Mouse (Mus musculus) limb, embryonic 14.5 days (tissue): ENCODE results near the gene Trim31. TPM values are rescaled to one million over a fixed set of nuclear protein-coding genes. Genes with fewer than 3 reads are reported as not detected.

Experiments
- ATAC-seq: fragments of 200-750 bp; cut with Nextera tagmentation; 2 replicates; pipeline ENCODE4 v1.8.0; 2017; ENCODE audit warnings: low read depth, moderate number of reproducible peaks, moderate TSS enrichment; ENCODE audit not compliant: low FRiP score
- DNase-seq: peaks from one replicate; pipeline ENCODE4 v3.0.0-alpha.2; 2015; ENCODE audit warnings: low spot score
- H3K27ac ChIP-seq: fragments of 300-500 bp; sonication (generic); replicated peaks from 2 replicates; pipeline ENCODE4 v1.5.1; 2014; ENCODE audit warnings: low read depth, mild to moderate bottlenecking, low read length, moderate library complexity, mixed read lengths
- H3K27me3 ChIP-seq: fragments of 300-500 bp; sonication (generic); 2 replicates; pipeline ENCODE4 v1.6.1; 2014; ENCODE audit warnings: low read length, mixed read lengths; ENCODE audit not compliant: control insufficient read depth, insufficient read depth
- H3K36me3 ChIP-seq: fragments of 300-500 bp; sonication (generic); 2 replicates; pipeline ENCODE4 v1.6.1; 2014; ENCODE audit warnings: mild to moderate bottlenecking, low read length, moderate library complexity, mixed read lengths; ENCODE audit not compliant: control insufficient read depth, insufficient read depth
- H3K4me1 ChIP-seq: fragments of 300-500 bp; sonication (generic); 2 replicates; pipeline ENCODE4 v1.6.1; 2014; ENCODE audit warnings: antibody characterized with exemption, low read length, mixed read lengths; ENCODE audit not compliant: control insufficient read depth, insufficient read depth
- H3K4me2 ChIP-seq: fragments of 300-500 bp; sonication (generic); replicated peaks from 2 replicates; pipeline ENCODE4 v1.6.1; 2014; ENCODE audit warnings: low read depth, mild to moderate bottlenecking, low read length, moderate library complexity; ENCODE audit not compliant: severe bottlenecking
- H3K4me3 ChIP-seq: fragments of 300-500 bp; sonication (generic); replicated peaks from 2 replicates; pipeline ENCODE4 v1.5.1; 2014; ENCODE audit warnings: low read length
- H3K9ac ChIP-seq: fragments of 300-500 bp; sonication (generic); 2 replicates; pipeline ENCODE4 v1.6.1; 2014; ENCODE audit warnings: mild to moderate bottlenecking, low read depth, low read length, moderate library complexity; ENCODE audit not compliant: severe bottlenecking
- H3K9me3 ChIP-seq: fragments of 300-500 bp; sonication (generic); 2 replicates; pipeline ENCODE4 v1.6.1; 2016; ENCODE audit warnings: low read length; ENCODE audit not compliant: control insufficient read depth
- POLR2A ChIP-seq: fragments of 200-500 bp; IDR thresholded peaks from 2 replicates; pipeline ENCODE4 v1.8.0; 2012; ENCODE audit warnings: inconsistent platforms, mild to moderate bottlenecking, moderate library complexity, borderline replicate concordance; ENCODE audit not compliant: insufficient read depth, insufficient read length; ENCODE audit errors: extremely low read depth
- WGBS: fragments of 180-500 bp; shearing (Covaris S2); extraction: QIAGEN DNeasy Blood & Tissue Kit; methylation state at CpG from one replicate; pipeline ENCODE4 v1.1.7; 2014; 5-methylcytosine and 5-hydroxymethylcytosine counted together
- polyA plus RNA-seq, 2 experiments: library from polyadenylated mRNA; depleted of rRNA in 1 of 2; stranded (reverse) in 1 of 2; unstranded in 1 of 2; fragments of >200 nt; fragmentation: Nextera tagmentation in 1 of 2; extraction: Ambion mirVana in 1 of 2; gene quantifications; 2 replicates each; pipeline versions ENCODE4 v1.2.1 to v1.2.3; 2012 to 2014

The Trim31 gene
- polyA plus RNA-seq, 2 experiments: not detected

- no peak for ATAC-seq
- Histone ChIP-seq H3K27me3 (peaks cover 12% of the 10 kb centered on the region; the same call in 1 of the 2 replicates), H3K4me3 (no peak within 1 kb of the TSS), H3K9ac (no peak within 1 kb of the TSS), H3K4me2 (no peak within 1 kb of the TSS), H3K9me3 (no peaks in the 10 kb centered on the region), H3K27ac (no peak within 1 kb of the TSS), H3K36me3 (no peaks in the 10 kb centered on the region), H3K4me1 (no peaks in the 10 kb centered on the region)
- TF ChIP-seq POLR2A: no peak
- 87% methylated on average over 4 of the region's 4 CpGs for WGBS
- no peak for DNase-seq
Observed at GRCm38 (mm10) chr17:36869284-36869954, 28.5 kb upstream of the Trim31 start, which contains the start of gene Trim10. Gene Trim10 (plus strand): TSS chr17:36869574.

GRCm38 (mm10) chr17:36869955-36870810, 27.7 kb upstream of the Trim31 start:
- no peak overlapping the region for H3K27ac ChIP-seq
- H3K4me2 ChIP-seq: no peak overlapping the region
- WGBS: 75% methylated on average over 25 of the region's 25 CpGs
- no peaks in the 10 kb centered on the region for H3K9me3 ChIP-seq
- TF ChIP-seq POLR2A: no peak
- H3K27me3 ChIP-seq: peaks cover 8% of the 10 kb centered on the region; the same call in 1 of the 2 replicates
- H3K36me3 ChIP-seq: no peaks in the 10 kb centered on the region
- H3K4me1 ChIP-seq: no peaks in the 10 kb centered on the region
- DNase-seq (no peak), ATAC-seq (no peak)
- H3K9ac ChIP-seq: no peak overlapping the region
- no peak overlapping the region for H3K4me3 ChIP-seq

- Histone ChIP-seq H3K4me3 (no peak overlapping the region), H3K4me1 (no peaks in the 10 kb centered on the region), H3K27me3 (no peaks in the 10 kb centered on the region), H3K9ac (no peak overlapping the region), H3K4me2 (no peak overlapping the region), H3K9me3 (no peaks in the 10 kb centered on the region), H3K36me3 (no peaks in the 10 kb centered on the region), H3K27ac (no peak overlapping the region)
- no peak for TF ChIP-seq POLR2A
- 53% methylated on average over 4 of the region's 4 CpGs for WGBS
- DNase-seq: peak; percentile 25
- no peak for ATAC-seq
Observed at GRCm38 (mm10) chr17:36874636-36875035, 23.3 kb upstream of the Trim31 start.

DNA sequence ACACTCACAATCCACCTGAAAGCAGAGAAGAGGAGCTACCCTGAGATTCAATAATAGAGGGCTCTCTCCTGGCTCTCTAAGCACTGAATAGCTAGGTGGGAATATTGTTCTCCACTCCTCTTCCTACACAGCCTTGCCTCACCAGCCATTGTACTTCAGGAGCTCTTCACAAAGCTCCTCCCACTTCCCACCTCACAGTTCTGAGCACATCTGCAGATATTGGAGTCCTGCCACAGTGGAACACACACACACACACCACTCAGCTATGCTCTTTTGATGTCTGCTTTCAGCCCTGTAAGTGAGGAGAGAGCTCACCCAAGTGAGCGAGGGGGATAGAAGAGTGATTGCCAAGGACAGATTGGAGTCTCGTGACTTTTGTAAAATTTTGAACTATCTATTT, 14.6 kb upstream of the Trim31 start:
- no peak for ATAC-seq

DNA sequence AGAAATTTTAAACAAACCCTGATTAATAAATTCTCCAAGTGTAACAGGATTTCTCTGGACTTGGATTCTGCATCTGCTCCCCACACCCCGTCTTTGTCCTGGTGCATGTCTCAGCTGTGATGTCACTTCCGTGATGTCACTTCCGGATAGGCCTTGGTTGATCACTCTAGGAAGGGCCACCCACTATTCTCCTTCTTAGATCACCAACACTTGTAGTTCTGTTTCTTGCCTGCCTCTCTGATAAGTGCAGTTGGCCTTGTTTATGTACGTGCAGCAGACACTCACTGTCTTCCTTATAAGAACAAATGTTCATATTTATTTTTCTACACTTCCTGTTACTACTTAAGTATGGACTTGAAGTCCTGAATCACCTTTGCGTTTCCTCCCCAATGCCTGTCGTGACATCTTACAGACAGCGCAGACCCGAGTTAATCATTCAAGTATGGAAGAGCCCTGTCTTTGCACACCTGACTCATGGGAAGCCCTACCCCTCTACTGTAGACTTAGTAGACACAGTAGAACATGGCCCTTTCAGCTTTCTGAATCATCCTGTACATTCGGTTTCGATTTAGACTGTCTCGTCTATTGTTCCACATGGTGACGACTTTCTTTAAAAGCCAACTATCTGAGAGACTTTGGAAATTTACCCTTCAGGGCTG, 12.7 kb upstream of the Trim31 start:
- no peaks in the 10 kb centered on the region for H3K27me3 ChIP-seq
- H3K9me3 ChIP-seq: no peaks in the 10 kb centered on the region
- no peak overlapping the region for H3K9ac ChIP-seq
- no peak overlapping the region for H3K4me2 ChIP-seq
- no peak for ATAC-seq
- no peak for DNase-seq
- no peak overlapping the region for H3K4me3 ChIP-seq
- no peak overlapping the region for H3K27ac ChIP-seq
- H3K4me1 ChIP-seq: no peaks in the 10 kb centered on the region
- no peak for TF ChIP-seq POLR2A
- H3K36me3 ChIP-seq: no peaks in the 10 kb centered on the region
- 92% methylated on average over 12 of the region's 12 CpGs for WGBS

More for the DNA sequence above, 14.6 kb upstream of the Trim31 start:
- Histone ChIP-seq H3K4me2 (no peak overlapping the region), H3K36me3 (no peaks in the 10 kb centered on the region), H3K9me3 (no peaks in the 10 kb centered on the region), H3K27me3 (no peaks in the 10 kb centered on the region), H3K27ac (no peak overlapping the region), H3K4me3 (no peak overlapping the region), H3K9ac (no peak overlapping the region), H3K4me1 (no peaks in the 10 kb centered on the region)
- TF ChIP-seq POLR2A: no peak
- DNase-seq: no peak
- WGBS: 50% methylated on average over 2 of the region's 2 CpGs
